Mouse (Mus musculus) testis, adult 2 months (tissue): ENCODE results near the gene Dedd. TPM values are rescaled to one million over a fixed set of nuclear protein-coding genes. Genes with fewer than 3 reads are reported as not detected.
A peak's percentile ranks its signal among the peaks of the same experiment; 100 is the strongest.

ENCODE experiments used
- H3K27ac ChIP-seq: fragments of 200-500 bp; 2 replicates; pipeline ENCODE4 v1.5.1; 2012; ENCODE audit warnings: low read depth, low read length; ENCODE audit not compliant: control insufficient read depth, insufficient read depth
- H3K27me3 ChIP-seq: fragments of 200-500 bp; 2 replicates; pipeline ENCODE4 v1.6.1; 2012; ENCODE audit warnings: mild to moderate bottlenecking, low read length, moderate library complexity; ENCODE audit not compliant: control insufficient read depth, insufficient read depth
- H3K36me3 ChIP-seq: fragments of 200-500 bp; 2 replicates; pipeline ENCODE4 v1.6.1; 2012; ENCODE audit warnings: mild to moderate bottlenecking, low read length; ENCODE audit not compliant: control insufficient read depth, insufficient read depth
- H3K4me1 ChIP-seq: fragments of 200-500 bp; 2 replicates; pipeline ENCODE4 v1.6.1; 2012; ENCODE audit warnings: low read length; ENCODE audit not compliant: control insufficient read depth, insufficient read depth
- H3K4me3 ChIP-seq: fragments of 200-500 bp; 2 replicates; pipeline ENCODE4 v1.5.1; 2012; ENCODE audit warnings: low read depth, mild to moderate bottlenecking, low read length, moderate library complexity, mixed read lengths; ENCODE audit not compliant: control insufficient read depth
- CTCF ChIP-seq: fragments of 200-500 bp; IDR thresholded peaks from 2 replicates; pipeline ENCODE4 v1.5.1; 2012; ENCODE audit warnings: low read depth, mild to moderate bottlenecking, inconsistent platforms, low read length, moderate library complexity; ENCODE audit not compliant: control insufficient read depth, insufficient read depth, insufficient replicate concordance
- POLR2A ChIP-seq: fragments of 200-500 bp; IDR thresholded peaks from 2 replicates; pipeline ENCODE4 v1.6.1; 2012; ENCODE audit warnings: low read depth, mild to moderate bottlenecking, inconsistent platforms, low read length, moderate library complexity; ENCODE audit not compliant: control insufficient read depth
- polyA plus RNA-seq: library from polyadenylated mRNA; depleted of rRNA; stranded (reverse); fragments of >200 nt; gene quantifications from 2 replicates; pipeline ENCODE4 v1.2.3, GENCODE M21; 2012

Dedd gene
- polyA plus RNA-seq, 1 experiment: 176 TPM

- H3K4me3 ChIP-seq: no peak overlapping the region
- H3K27ac ChIP-seq: no peak overlapping the region
- TF ChIP-seq CTCF (no peak), POLR2A (no peak)
- H3K4me1 ChIP-seq: peaks cover 7% of the 10 kb centered on the region
- H3K36me3 ChIP-seq: no peaks in the 10 kb centered on the region
- H3K27me3 ChIP-seq: no peaks in the 10 kb centered on the region
Measured at GRCm38 (mm10) chr1:171348665-171349064, 19.7 kb downstream of the Dedd start.

GRCm38 (mm10) chr1:171349210-171349609 lies 20.3 kb downstream of the Dedd start:
- H3K4me1 ChIP-seq: peaks cover 7% of the 10 kb centered on the region
- no peak overlapping the region for H3K27ac ChIP-seq
- TF ChIP-seq CTCF: no peak
- TF ChIP-seq POLR2A: no peak
- H3K4me3 ChIP-seq: no peak overlapping the region
- no peaks in the 10 kb centered on the region for H3K27me3 ChIP-seq
- H3K36me3 ChIP-seq: no peaks in the 10 kb centered on the region

GRCm38 (mm10) chr1:171355812-171356340 lies 26.9 kb downstream of the Dedd start:
- H3K4me1 ChIP-seq: peaks cover 4% of the 10 kb centered on the region
- H3K36me3 ChIP-seq: no peaks in the 10 kb centered on the region
- H3K4me3 ChIP-seq: no peak overlapping the region
- no peaks in the 10 kb centered on the region for H3K27me3 ChIP-seq
- no peak overlapping the region for H3K27ac ChIP-seq
- TF ChIP-seq CTCF (0 out of 2 replicates have a peak, but pooled peaks have one; percentile 21), POLR2A (no peak)

- Histone ChIP-seq H3K27me3 (no peaks in the 10 kb centered on the region), H3K4me1 (peaks cover 9% of the 10 kb centered on the region), H3K36me3 (no peaks in the 10 kb centered on the region), H3K27ac (no peak overlapping the region), H3K4me3 (no peak overlapping the region)
- TF ChIP-seq POLR2A (no peak), CTCF (no peak)
Measured at GRCm38 (mm10) chr1:171356814-171357213, 27.9 kb downstream of the Dedd start.

- Histone ChIP-seq H3K27ac (no peak overlapping the region), H3K4me3 (no peak overlapping the region), H3K4me1 (peaks cover 12% of the 10 kb centered on the region), H3K36me3 (no peaks in the 10 kb centered on the region), H3K27me3 (no peaks in the 10 kb centered on the region)
- TF ChIP-seq CTCF: no peak
- no peak for TF ChIP-seq POLR2A
Measured at GRCm38 (mm10) chr1:171358421-171358820, 29.5 kb downstream of the Dedd start.

- Histone ChIP-seq H3K27me3 (no peaks in the 10 kb centered on the region), H3K4me1 (peaks cover 12% of the 10 kb centered on the region), H3K36me3 (no peaks in the 10 kb centered on the region), H3K27ac (peak overlapping the region; percentile 85), H3K4me3 (peak overlapping the region; percentile 82)
- TF ChIP-seq POLR2A: no peak
- no peak for TF ChIP-seq CTCF
Measured at GRCm38 (mm10) chr1:171360253-171360652, 31.3 kb downstream of the Dedd start.

GRCm38 (mm10) chr1:171360656-171361055 lies 31.7 kb downstream of the Dedd start, which contains the start of gene Klhdc9:
TSS of gene Klhdc9 (minus strand) at chr1:171360798.
- TF ChIP-seq POLR2A (no peak; the same call in 1 of the 2 replicates), CTCF (no peak)
- Histone ChIP-seq H3K4me3 (peak within 1 kb of the TSS; percentile 82), H3K27ac (peak within 1 kb of the TSS; percentile 85), H3K4me1 (peaks cover 12% of the 10 kb centered on the region), H3K36me3 (no peaks in the 10 kb centered on the region), H3K27me3 (no peaks in the 10 kb centered on the region)
